In the genomic region with DNA sequence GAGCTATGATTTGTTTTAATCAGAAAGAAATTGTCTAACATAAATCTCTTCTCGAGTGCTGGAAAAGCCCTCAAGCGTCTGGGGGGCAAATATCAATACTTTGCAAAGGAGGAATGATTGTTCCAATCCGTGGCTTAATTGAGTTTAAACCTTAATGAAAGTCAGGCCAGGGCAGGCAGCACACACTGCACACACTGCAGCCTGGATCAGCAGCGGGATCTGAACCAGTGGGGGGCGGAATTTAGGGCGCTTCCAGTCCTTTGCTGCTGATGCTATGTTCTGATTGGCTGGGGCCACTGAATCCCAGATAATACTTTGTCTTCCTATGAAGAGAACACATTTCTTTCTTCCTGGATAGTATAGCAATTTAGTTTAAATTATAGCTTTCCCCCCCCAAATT, we compare ENCODE assay signal across 22 mouse cellular contexts.
A peak's percentile ranks its signal among the peaks of the same experiment; 100 is the strongest.
DNase-seq lines count a peak whose midpoint lies in the region; ATAC-seq lines count a peak whose summit lies in the region.
"Had no signal": no experiment of that assay in that cellular context is flagged by ENCODE, and none has a peak within 500 bp of the region (broad histone marks: within the 10 kb centered on the region; RNA-seq: fewer than 3 reads in every experiment).

No protein-coding gene starts in this region.

- H3K9me3 ChIP-seq in hindbrain, embryonic 10.5 days, result no peaks in the 10 kb centered on the region
- no peaks in the 10 kb centered on the region for H3K9me3 ChIP-seq in hindbrain, embryonic 11.5 days (ENCODE audit: control insufficient read depth, low read length)
- H3K9me3 ChIP-seq in embryonic facial prominence, embryonic 14.5 days (ENCODE audit: control insufficient read depth, low read length), result no peaks in the 10 kb centered on the region
- H3K9me3 ChIP-seq: embryonic facial prominence, embryonic 13.5 days; heart, embryonic 13.5 days; neural tube, embryonic 13.5 days had no signal

- WGBS in hindbrain, embryonic 10.5 days, result 50% methylated on average over 6 of the region's 6 CpGs
- WGBS in hindbrain, embryonic 11.5 days, result 45% methylated on average over 6 of the region's 6 CpGs
- 33% methylated on average over 6 of the region's 6 CpGs for WGBS in embryonic facial prominence, embryonic 14.5 days

- peaks cover 51% of the 10 kb centered on the region for H3K4me1 ChIP-seq in hindbrain, embryonic 10.5 days (replicated peaks)
- no peaks in the 10 kb centered on the region for H3K4me1 ChIP-seq in hindbrain, embryonic 11.5 days (replicated peaks; ENCODE audit: control insufficient read depth, insufficient read depth, low read length)
- H3K4me1 ChIP-seq in embryonic facial prominence, embryonic 14.5 days (ENCODE audit: control insufficient read depth, insufficient read depth, low read length), result peaks cover 31% of the 10 kb centered on the region

- peak; percentile 41 to 51 for DNase-seq in cerebellum, adult 18-20 months
- DNase-seq in hindbrain, embryonic 10.5 days (ENCODE audit: low spot score), result no peak
- no peak for DNase-seq in hindbrain, embryonic 11.5 days (ENCODE audit: low spot score)
- DNase-seq in cerebellum, postnatal 10 days, result peak; percentile 49 to 58
- DNase-seq in embryonic facial prominence, embryonic 14.5 days (ENCODE audit: low spot score), result peak; percentile 32
- DNase-seq in thymus, postnatal 0 days (ENCODE audit: low spot score), result no peak
- DNase-seq: adrenal gland, postnatal 36 days; gastrocnemius, postnatal 25 days; heart, adult 2 months; heart, postnatal 14 days; kidney, postnatal 14 days; lung, postnatal 4 days; thymus, adult 18-20 months; thymus, postnatal 4 days had no signal

- ATAC-seq in cerebellum, adult (ENCODE audit: insufficient number of reproducible peaks, low FRiP score, low TSS enrichment), result no peak
- ATAC-seq in hindbrain, embryonic 11.5 days (ENCODE audit: low FRiP score), result no peak
- ATAC-seq in embryonic facial prominence, embryonic 14.5 days (ENCODE audit: low read depth), result no peak
- ATAC-seq: CD4-positive, CD25-positive, alpha-beta regulatory T cell, adult 4 months; midbrain, embryonic 16.5 days had no signal

- H3K4me2 ChIP-seq in hindbrain, embryonic 11.5 days (replicated peaks; ENCODE audit: low read depth, low read length), result no peak overlapping the region
- no peak overlapping the region for H3K4me2 ChIP-seq in embryonic facial prominence, embryonic 14.5 days (ENCODE audit: low read depth, low read length)
- H3K4me2 ChIP-seq: embryonic facial prominence, embryonic 13.5 days; heart, embryonic 13.5 days; hindbrain, embryonic 14.5 days; neural tube, embryonic 13.5 days had no signal

- H3K27ac ChIP-seq in hindbrain, embryonic 10.5 days, result peak overlapping the region; percentile 50; the same call in 1 of the 2 replicates
- no peak overlapping the region for H3K27ac ChIP-seq in hindbrain, embryonic 11.5 days (ENCODE audit: low read depth, low read length)
- H3K27ac ChIP-seq in embryonic facial prominence, embryonic 14.5 days (replicated peaks; ENCODE audit: low read depth, low read length), result no peak overlapping the region
- H3K27ac ChIP-seq: embryonic facial prominence, embryonic 13.5 days; heart, adult 2 months; heart, embryonic 13.5 days; hindbrain, embryonic 14.5 days; neural tube, embryonic 13.5 days had no signal

- H3K27me3 ChIP-seq in hindbrain, embryonic 10.5 days (ENCODE audit: insufficient read depth, poor library complexity, severe bottlenecking), result no peaks in the 10 kb centered on the region
- no peaks in the 10 kb centered on the region for H3K27me3 ChIP-seq in hindbrain, embryonic 11.5 days (ENCODE audit: control insufficient read depth, insufficient read depth, low read length)
- 0 out of 2 replicates have a peak, but pooled peaks cover 2% of the 10 kb centered on the region for H3K27me3 ChIP-seq in embryonic facial prominence, embryonic 14.5 days (replicated peaks; ENCODE audit: control insufficient read depth, insufficient read depth, low read length)
- H3K27me3 ChIP-seq: heart, embryonic 13.5 days; neural tube, embryonic 13.5 days had no signal

- H3K9ac ChIP-seq in hindbrain, embryonic 11.5 days (ENCODE audit: low read depth, low read length), result no peak overlapping the region
- no peak overlapping the region for H3K9ac ChIP-seq in embryonic facial prominence, embryonic 14.5 days (ENCODE audit: low read depth, low read length)
- H3K9ac ChIP-seq: embryonic facial prominence, embryonic 13.5 days; heart, embryonic 13.5 days; hindbrain, embryonic 14.5 days had no signal

- H3K36me3 ChIP-seq in hindbrain, embryonic 10.5 days, result no peaks in the 10 kb centered on the region
- H3K36me3 ChIP-seq in hindbrain, embryonic 11.5 days (ENCODE audit: control insufficient read depth, insufficient read depth, low read length), result no peaks in the 10 kb centered on the region
- no peaks in the 10 kb centered on the region for H3K36me3 ChIP-seq in embryonic facial prominence, embryonic 14.5 days (ENCODE audit: control insufficient read depth, insufficient read depth, low read length)
- H3K36me3 ChIP-seq: embryonic facial prominence, embryonic 13.5 days; heart, embryonic 13.5 days; neural tube, embryonic 13.5 days had no signal

- no peak overlapping the region for H3K4me3 ChIP-seq in hindbrain, embryonic 10.5 days
- H3K4me3 ChIP-seq in hindbrain, embryonic 11.5 days (ENCODE audit: low read depth, low read length), result no peak overlapping the region
- H3K4me3 ChIP-seq in embryonic facial prominence, embryonic 14.5 days (ENCODE audit: low read depth, low read length), result no peak overlapping the region
- H3K4me3 ChIP-seq: embryonic facial prominence, embryonic 13.5 days; heart, adult 2 months; heart, embryonic 13.5 days; myocyte; neural tube, embryonic 13.5 days had no signal

Comparison
In these comparisons a context has a peak if more than half of its experiments do, and no peak if none do; other contexts are left out.
1. DNase-seq: peak in cerebellum, adult 18-20 months (2 of 2), cerebellum, postnatal 10 days (2 of 2) and embryonic facial prominence, embryonic 14.5 days (single experiment); none in hindbrain, embryonic 10.5 days (single experiment), hindbrain, embryonic 11.5 days (single experiment) and thymus, postnatal 0 days (single experiment).